Comparison of ENCODE assay signal across 8 mouse cellular contexts in genomic region chr4:140701716-140702561, GRCm38 (mm10). TPM values are rescaled to one million over a fixed set of nuclear protein-coding genes. Genes with fewer than 3 reads are reported as not detected.
DNase-seq lines count a peak whose midpoint lies in the region; ATAC-seq and TF ChIP-seq lines count a peak whose summit lies in the region.

No protein-coding gene starts in this region.

- in situ Hi-C loops in Patski (cut with MboI; ENCODE audit: low pct_unique_long_range_greater_than_20kb) = no loop called here

- no peaks in the 10 kb centered on the region for H3K27me3 ChIP-seq in Patski
- peaks cover 16% of the 10 kb centered on the region for H3K27me3 ChIP-seq in forebrain, embryonic 15.5 days
- peaks cover 10% of the 10 kb centered on the region; the same call in 1 of the 2 replicates for H3K27me3 ChIP-seq in kidney, embryonic 16.5 days (ENCODE audit: insufficient read depth, low read length)
- no peaks in the 10 kb centered on the region for H3K27me3 ChIP-seq in splenic B cell, adult 2 months (ENCODE audit: control insufficient read depth, insufficient read depth, low read length, poor library complexity, severe bottlenecking)

- peak; percentile 29 for ATAC-seq in Patski
- peak; percentile 12; the same call in 1 of the 2 replicates for ATAC-seq in forebrain, embryonic 15.5 days (replicated peaks)
- no peak for ATAC-seq in kidney, embryonic 16.5 days (ENCODE audit: low FRiP score, low TSS enrichment)
- peak; percentile 7; the same call in 1 of the 2 replicates for ATAC-seq in megakaryocyte progenitor cell, adult 5-6 weeks (replicated peaks; ENCODE audit: poor library complexity)

- peak overlapping the region; percentile 90 for H3K27ac ChIP-seq in forebrain, embryonic 15.5 days (replicated peaks)
- H3K27ac ChIP-seq in kidney, embryonic 16.5 days (ENCODE audit: low read length) = peak overlapping the region; percentile 96

- under 1% methylated on average over 53 of the region's 107 CpGs for WGBS in forebrain, embryonic 15.5 days
- WGBS in kidney, embryonic 16.5 days = under 1% methylated on average over 79 of the region's 107 CpGs

- TF ChIP-seq CTCF in Patski (IDR thresholded peaks at IDR 0.05) = no peak

- H3K36me3 ChIP-seq in forebrain, embryonic 15.5 days = peaks cover 3% of the 10 kb centered on the region; the same call in 1 of the 2 replicates
- H3K36me3 ChIP-seq in kidney, embryonic 16.5 days (ENCODE audit: insufficient read depth, low read length) = peaks cover 9% of the 10 kb centered on the region; the same call in 1 of the 2 replicates
- no peaks in the 10 kb centered on the region for H3K36me3 ChIP-seq in splenic B cell, adult 2 months (ENCODE audit: control insufficient read depth, insufficient read depth, low read length, poor library complexity, severe bottlenecking)

- H3K4me2 ChIP-seq in forebrain, embryonic 15.5 days (replicated peaks) = peak overlapping the region; percentile 89
- peak overlapping the region; percentile 87 for H3K4me2 ChIP-seq in kidney, embryonic 16.5 days (replicated peaks; ENCODE audit: low read depth, low read length)

- DNase-seq in gastrocnemius, postnatal 10 days = peak; percentile 44
- no peak for DNase-seq in gastrocnemius, adult 8-10 months (ENCODE audit: low spot score in 2 of 2)
- no peak for DNase-seq in Patski (ENCODE audit: low read depth, low spot score)
- peak; percentile 82 for DNase-seq in splenic B cell, adult 2 months (ENCODE audit: low read depth, low spot score)
- no peak for DNase-seq in frontal cortex, adult 2 months (ENCODE audit: extremely low spot score in 1 of 2, low spot score in 1 of 2)

- CTCF ChIA-PET in Patski (lab: Charles Lee) = interaction anchor here (1.0 to 3.7 kb wide), 4 partner anchors 11 to 244 kb away, joined by 3 to 13 read pairs (median 4); no protein-coding TSS in a partner anchor

- peak overlapping the region; percentile 69 for H3K4me3 ChIP-seq in forebrain, embryonic 15.5 days
- peak overlapping the region; percentile 91 for H3K4me3 ChIP-seq in kidney, embryonic 16.5 days (ENCODE audit: low read length)

- POLR2A ChIA-PET in Patski (lab: Charles Lee) = interaction anchor here (0.6 to 1.2 kb wide), 2 partner anchors 13 to 171 kb away, joined by 3 to 4 read pairs; no protein-coding TSS in a partner anchor

- H3K4me1 ChIP-seq in forebrain, embryonic 15.5 days = peaks cover 48% of the 10 kb centered on the region
- peaks cover 47% of the 10 kb centered on the region for H3K4me1 ChIP-seq in kidney, embryonic 16.5 days (ENCODE audit: insufficient read depth, low read length)

- H3K9ac ChIP-seq in forebrain, embryonic 15.5 days (replicated peaks) = peak overlapping the region; percentile 78
- H3K9ac ChIP-seq in kidney, embryonic 16.5 days (replicated peaks; ENCODE audit: low read length) = peak overlapping the region; percentile 97

- no peaks in the 10 kb centered on the region for H3K9me3 ChIP-seq in forebrain, embryonic 15.5 days
- no peaks in the 10 kb centered on the region for H3K9me3 ChIP-seq in kidney, embryonic 16.5 days (ENCODE audit: low read length)

RNA-seq across cellular contexts. Expression of gene Rcc2, which starts 1.6 kb away (rescaled TPM):
- 10 to 100 TPM; 23.4 to 30.2 TPM for total RNA-seq in gastrocnemius, postnatal 10 days (2021)
- 1 to 10 TPM; 6.0 to 7.8 (median 6.4) TPM for total RNA-seq in gastrocnemius, adult 8-10 months (2022)
- polyA plus RNA-seq in Patski (2021) = 84.8 TPM
- 36.1 and 51.2 TPM in 2 replicates for polyA plus RNA-seq in forebrain, embryonic 15.5 days (2015; fragmentation: Nextera tagmentation; extraction: Ambion mirVana)
- polyA plus RNA-seq in kidney, embryonic 16.5 days (2015; fragmentation: Nextera tagmentation; extraction: Ambion mirVana) = 19.5 and 21.0 TPM in 2 replicates
- 76.5 and 77.3 TPM in 2 replicates for total RNA-seq in megakaryocyte progenitor cell, adult 5-6 weeks (2015)
- 152 and 159 TPM in 2 replicates for total RNA-seq in megakaryocyte progenitor cell, adult 5-6 weeks (2017)
- 46.3 and 49.8 TPM in 2 replicates for polyA plus RNA-seq in frontal cortex, adult 2 months (2012; rRNA removed)

RNA-seq across cellular contexts. Expression of gene Arhgef10l, which starts 36.1 kb away (rescaled TPM):
- 10 to 100 TPM; 50.3 to 53.7 TPM for total RNA-seq in gastrocnemius, postnatal 10 days (2021)
- total RNA-seq in gastrocnemius, adult 8-10 months (2022) = 10 to 100 TPM; 50.0 to 66.3 (median 54.8) TPM
- polyA plus RNA-seq in Patski (2021) = 34.1 TPM
- polyA plus RNA-seq in forebrain, embryonic 15.5 days (2015; fragmentation: Nextera tagmentation; extraction: Ambion mirVana) = 24.5 and 26.9 TPM in 2 replicates
- polyA plus RNA-seq in kidney, embryonic 16.5 days (2015; fragmentation: Nextera tagmentation; extraction: Ambion mirVana) = 25.4 and 27.7 TPM in 2 replicates
- 1.1 and 3.8 TPM in 2 replicates for total RNA-seq in megakaryocyte progenitor cell, adult 5-6 weeks (2015)
- 2.6 and 8.5 TPM in 2 replicates for total RNA-seq in megakaryocyte progenitor cell, adult 5-6 weeks (2017)
- polyA plus RNA-seq in frontal cortex, adult 2 months (2012; rRNA removed) = 28.9 and 29.2 TPM in 2 replicates

RNA-seq across cellular contexts. Expression of gene Padi6, which starts 40.5 kb away (rescaled TPM):
- not detected for total RNA-seq in gastrocnemius, postnatal 10 days (2021)
- not detected for total RNA-seq in gastrocnemius, adult 8-10 months (2022)
- polyA plus RNA-seq in Patski (2021) = not detected
- 0.06 and 0.10 TPM in 2 replicates for polyA plus RNA-seq in forebrain, embryonic 15.5 days (2015; fragmentation: Nextera tagmentation; extraction: Ambion mirVana)
- polyA plus RNA-seq in kidney, embryonic 16.5 days (2015; fragmentation: Nextera tagmentation; extraction: Ambion mirVana) = not detected in 2 replicates
- total RNA-seq in megakaryocyte progenitor cell, adult 5-6 weeks (2015) = not detected in 2 replicates
- total RNA-seq in megakaryocyte progenitor cell, adult 5-6 weeks (2017) = not detected in 2 replicates
- polyA plus RNA-seq in frontal cortex, adult 2 months (2012; rRNA removed) = 0.97 and 1.2 TPM in 2 replicates

Comparison
In these comparisons a context has a peak if more than half of its experiments do, and no peak if none do; other contexts are left out.
1. DNase-seq: peak in gastrocnemius, postnatal 10 days (single experiment) and splenic B cell, adult 2 months (single experiment); none in gastrocnemius, adult 8-10 months (0 of 2), Patski (single experiment) and frontal cortex, adult 2 months (0 of 2).